Mouse (Mus musculus) embryonic fibroblast, embryonic 13.5 days (primary cell): ENCODE measurements around the gene Acvr1.

Experiments
- CTCF ChIP-seq: IDR thresholded peaks from 2 replicates; pipeline ENCODE4 v1.5.1; 2011; ENCODE audit warnings: mild to moderate bottlenecking, control low read depth, low read length, moderate library complexity, borderline replicate concordance; ENCODE audit not compliant: insufficient read depth
- POLR2A ChIP-seq: IDR thresholded peaks from 2 replicates; pipeline ENCODE4 v1.6.1; 2011; ENCODE audit warnings: low read depth, mild to moderate bottlenecking, control low read depth, low read length, moderate library complexity

GRCm38 (mm10) chr2:58518517-58518916, 48.4 kb downstream of the Acvr1 start:
- TF ChIP-seq CTCF, result no peak
- no peak for TF ChIP-seq POLR2A
